Mouse (Mus musculus) ovary, postnatal 36 days (tissue): ENCODE measurements around the gene C1qtnf4.
"Not testable (repeated sequence)": the region's sequence is repeated elsewhere in the genome, so short reads cannot be mapped to it uniquely, and the experiment has no call there.

Experiments
- DNase-seq: peaks from one replicate; pipeline ENCODE4 v3.0.0; 2022; ENCODE audit warnings: low spot score, mixed read lengths

The C1qtnf4 gene

DNA sequence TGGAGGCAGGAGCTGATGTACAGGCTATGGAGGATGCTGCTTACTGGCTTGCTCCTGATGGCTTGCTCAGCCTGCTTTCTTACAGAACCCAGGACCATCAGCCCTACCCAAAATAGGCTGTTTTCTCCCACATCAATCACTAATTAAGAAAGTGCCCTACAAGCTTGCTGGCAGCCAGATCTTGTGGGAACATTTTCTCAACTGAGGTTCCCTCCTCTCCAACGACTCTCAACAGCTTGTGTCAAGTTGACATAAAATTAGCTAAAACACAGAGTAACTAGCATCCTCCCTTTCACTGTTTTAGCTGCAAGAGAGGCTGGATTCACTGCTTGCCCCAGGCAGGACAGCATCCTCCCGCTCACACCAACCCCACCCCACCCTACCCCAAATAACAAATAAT, 3.8 kb upstream of the C1qtnf4 start:
- DNase-seq, result no peak

DNA sequence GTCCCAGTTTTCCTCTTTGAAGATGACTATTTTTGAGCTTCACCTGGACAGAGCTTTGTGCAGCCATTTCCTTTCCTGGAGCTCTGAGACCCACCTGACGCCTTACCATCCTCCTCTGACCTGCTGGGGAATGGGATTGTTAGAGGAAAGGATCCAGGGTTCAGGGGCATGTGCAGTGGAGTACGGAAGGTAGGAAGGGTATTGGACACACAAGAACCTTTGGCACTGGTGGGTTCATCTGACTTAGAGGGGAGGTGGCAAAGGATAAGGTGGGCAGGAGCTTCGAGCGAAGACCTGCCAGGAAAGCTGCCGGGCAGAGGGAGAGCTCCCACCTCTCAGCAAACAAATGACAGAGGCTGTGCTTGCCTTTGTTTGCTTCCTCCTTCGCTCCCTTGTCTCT, 776 bp downstream of the C1qtnf4 start:
- DNase-seq, result no peak

DNA sequence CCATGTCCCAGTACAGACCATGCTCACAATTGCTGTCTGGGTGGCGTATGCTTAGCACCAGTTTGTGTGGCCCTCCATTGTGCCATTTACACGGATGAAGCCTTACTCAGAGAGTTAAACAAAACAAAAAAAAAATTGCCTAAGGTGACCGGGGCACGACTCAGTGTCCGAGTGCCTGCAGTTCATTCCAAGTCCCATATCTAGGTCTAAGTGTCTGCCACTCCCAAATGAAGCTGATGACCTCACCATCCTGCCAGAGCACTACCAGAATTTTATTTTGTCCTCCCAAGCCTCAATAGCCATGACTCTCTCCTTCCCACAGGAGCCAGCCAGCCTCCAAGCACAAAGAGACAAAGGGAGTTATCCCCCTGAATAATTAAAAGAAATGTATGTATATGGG, 2.0 kb downstream of the C1qtnf4 start:
- DNase-seq, result no peak

DNA sequence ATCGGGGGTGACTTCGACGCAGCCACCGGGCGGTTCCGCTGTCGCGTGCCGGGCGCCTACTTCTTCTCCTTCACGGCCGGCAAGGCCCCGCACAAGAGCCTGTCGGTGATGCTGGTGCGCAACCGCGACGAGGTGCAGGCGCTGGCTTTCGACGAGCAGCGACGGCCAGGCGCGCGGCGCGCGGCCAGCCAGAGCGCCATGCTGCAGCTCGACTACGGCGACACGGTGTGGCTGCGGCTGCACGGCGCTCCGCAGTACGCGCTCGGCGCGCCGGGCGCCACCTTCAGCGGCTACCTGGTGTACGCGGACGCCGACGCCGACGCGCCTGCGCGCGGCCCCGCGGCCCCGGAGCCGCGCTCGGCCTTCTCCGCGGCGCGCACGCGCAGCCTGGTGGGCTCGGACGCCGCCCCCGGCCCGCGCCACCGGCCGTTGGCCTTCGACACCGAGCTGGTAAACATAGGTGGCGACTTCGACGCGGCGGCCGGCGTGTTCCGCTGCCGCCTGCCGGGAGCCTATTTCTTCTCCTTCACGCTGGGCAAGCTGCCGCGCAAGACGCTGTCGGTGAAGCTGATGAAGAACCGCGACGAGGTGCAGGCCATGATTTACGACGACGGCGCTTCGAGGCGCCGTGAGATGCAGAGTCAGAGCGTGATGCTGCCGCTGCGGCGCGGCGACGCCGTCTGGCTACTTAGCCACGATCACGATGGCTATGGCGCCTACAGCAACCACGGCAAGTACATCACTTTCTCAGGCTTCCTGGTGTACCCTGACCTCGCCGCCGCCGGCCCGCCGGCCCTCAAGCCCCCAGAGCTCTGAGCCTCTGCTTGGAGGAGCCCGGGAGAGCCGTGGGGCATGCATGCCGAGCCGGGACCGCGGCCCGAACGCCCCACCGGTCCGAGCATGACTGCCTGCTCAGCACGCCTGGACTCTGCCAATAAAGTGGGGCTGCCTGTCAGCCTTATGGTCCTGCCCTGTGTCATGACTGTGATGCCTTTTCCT, 4.2 kb downstream of the C1qtnf4 start:
- peak; percentile 60 for DNase-seq

DNA sequence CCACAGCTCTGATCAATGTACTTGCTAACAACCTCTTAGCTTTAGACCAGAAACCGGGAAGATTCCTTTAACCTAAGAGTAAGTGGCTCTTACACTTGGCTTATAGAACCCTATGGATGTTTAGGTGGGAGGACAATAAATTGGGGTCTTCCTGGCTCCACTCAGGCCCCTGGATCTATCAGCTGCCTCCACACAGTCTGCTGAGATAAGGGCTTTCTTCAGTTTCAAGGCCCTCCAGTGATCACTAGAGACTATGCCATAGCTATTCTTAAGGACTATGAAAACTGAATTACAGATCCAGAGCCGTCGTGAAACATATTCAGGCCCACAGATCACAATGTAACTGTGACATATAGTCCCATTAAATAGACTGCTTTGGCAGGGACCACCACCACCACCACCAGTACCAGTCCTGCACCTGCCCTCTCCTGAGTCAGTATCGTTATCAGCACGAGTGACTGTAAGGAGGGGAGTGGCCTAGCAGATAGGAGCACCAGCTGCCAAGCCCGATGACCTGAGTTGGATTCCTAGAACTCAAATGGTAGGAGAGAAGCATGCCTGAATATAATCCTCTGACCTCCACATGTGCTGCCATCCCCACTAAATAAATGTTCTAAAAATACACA, 8.1 kb downstream of the C1qtnf4 start:
- no peak for DNase-seq

DNA sequence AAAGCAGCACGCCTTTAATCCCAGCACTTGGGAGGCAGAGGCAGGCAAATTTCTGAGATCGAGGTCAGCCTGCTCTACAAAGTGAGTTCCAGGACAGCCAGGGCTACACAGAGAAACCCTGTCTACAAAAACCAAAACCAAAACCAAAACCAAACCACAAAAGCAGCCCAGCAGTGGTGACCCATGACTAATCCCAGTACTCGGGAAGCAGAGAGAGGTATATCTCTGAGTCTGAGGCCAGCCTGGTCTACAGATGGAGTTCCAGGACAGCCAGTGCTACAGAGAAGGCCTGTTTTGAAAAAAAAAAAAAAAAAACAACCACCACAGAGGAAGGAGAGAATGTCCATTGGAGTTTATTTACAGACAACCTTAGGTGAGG, 8.6 kb downstream of the C1qtnf4 start:
- DNase-seq, result not testable (repeated sequence)

DNA sequence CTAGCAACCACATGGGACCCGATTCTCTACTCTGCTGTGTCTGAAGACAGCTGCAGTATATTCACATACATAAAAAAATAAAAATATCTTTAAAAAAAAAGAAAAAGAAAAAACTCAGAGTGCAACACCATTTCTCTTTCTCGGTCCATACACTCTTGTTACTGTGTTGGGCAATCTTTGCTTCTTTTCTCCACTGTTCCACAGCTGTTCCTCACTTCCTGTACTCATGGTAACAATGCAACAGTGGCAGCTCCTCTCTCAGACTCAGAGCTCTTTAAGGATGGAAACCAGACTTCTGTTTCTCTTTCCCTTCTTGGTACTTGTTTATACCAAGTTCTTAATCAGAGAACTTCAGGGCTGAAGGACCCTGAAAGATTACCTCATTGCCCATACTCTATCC, 17.7 kb downstream of the C1qtnf4 start:
- DNase-seq, result no peak

DNA sequence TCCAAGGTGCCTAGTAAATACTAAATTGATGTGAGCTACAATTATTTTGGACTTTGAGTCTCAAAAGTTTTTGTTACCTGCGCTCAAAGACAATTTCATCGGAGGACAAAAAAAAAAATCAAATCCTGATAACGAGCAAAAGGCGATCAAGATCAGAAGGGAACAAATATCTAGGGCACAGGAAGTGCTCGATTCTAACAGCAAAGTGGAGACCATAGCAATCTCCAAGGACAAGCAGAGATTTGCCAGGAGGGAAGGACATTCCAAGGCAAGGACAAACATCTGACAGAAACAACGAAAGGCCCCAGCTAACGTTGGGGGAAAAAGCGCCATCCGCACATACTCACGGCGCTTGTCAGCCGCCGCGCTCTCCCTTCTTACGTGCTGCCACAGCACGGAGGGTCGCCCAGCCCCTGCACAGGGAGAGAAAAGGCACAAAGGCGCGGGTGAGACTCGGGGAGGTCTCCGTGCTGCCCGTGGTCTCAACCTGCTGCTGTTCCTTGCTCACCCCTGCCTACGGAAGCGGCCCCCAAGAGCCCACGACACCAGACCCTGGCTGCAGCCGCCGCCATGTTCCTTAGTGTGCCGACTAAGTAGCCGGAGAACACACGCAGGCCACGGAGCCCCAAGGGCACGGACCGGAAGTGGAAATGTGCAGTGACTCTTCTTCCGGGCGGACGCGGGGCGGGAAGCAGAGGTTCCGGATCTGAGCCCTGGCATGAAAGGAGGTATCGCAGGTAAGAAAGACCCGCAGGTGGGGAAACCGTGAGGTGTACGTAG, 18.6 kb downstream of the C1qtnf4 start, which contains the start of the genes Kbtbd4 and Ndufs3:
Gene Kbtbd4 (plus strand): TSS at position 665 of the 780 bp plus-strand sequence.
Gene Ndufs3 (minus strand): TSS at position 752 of the 780 bp plus-strand sequence.
- peak; percentile 86 for DNase-seq

DNA sequence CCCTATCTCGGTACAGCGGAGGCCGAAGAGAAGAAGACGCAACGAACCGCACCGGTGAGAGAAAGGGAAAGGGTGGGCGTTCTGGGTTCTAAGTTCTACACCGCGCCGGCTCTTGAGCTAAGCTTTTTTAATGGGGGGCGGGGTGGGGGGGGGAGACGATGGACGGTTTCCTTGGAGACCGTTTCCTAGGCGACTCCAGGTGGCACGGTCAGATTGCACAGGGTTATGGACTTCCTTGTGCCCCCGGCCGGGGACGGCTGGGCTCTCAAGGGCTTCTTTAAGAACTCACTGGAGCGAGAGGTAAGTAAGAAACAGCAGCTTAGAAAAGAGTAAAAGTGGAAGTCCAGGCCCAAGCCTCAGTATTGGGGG, 19.2 kb downstream of the C1qtnf4 start:
- no peak for DNase-seq

DNA sequence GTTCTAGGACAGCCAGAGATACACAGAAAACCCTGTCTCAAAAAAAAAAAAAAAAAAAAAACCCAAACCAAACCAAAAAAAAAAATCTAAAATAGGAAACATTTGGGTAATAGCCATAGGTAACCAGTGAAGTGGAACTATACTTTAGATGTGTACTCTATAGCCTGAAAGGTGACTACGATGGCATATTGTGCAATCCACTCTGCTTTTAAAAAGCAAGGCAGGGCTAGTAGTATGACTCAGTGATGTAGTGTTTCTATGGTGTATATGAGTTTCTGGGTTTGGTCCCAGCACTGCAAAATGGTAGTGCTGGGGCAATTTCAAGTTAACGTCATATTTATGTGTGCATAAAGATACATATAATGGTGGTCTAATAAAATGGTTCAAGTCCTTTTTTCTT, 21.1 kb downstream of the C1qtnf4 start:
- no peak for DNase-seq

DNA sequence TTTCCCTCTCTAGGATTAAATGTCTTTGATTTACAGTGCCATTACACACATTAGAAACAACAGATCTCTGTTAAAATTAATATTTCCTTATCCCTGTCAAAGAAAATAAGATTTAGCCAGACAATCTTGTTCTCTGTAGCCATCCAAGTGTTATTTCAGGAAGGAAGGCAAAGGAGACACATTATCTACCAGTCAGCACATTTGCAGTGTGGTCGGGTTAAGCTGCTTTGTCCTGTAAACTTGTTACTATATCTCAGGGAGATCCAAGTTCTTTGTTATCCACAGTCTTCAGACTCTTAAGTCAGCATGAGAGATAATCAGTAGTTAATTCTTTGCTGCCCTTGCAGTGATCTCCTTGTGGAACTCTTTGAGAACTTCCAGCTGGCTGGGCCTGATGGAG, 25.2 kb downstream of the C1qtnf4 start:
- DNase-seq, result no peak

DNA sequence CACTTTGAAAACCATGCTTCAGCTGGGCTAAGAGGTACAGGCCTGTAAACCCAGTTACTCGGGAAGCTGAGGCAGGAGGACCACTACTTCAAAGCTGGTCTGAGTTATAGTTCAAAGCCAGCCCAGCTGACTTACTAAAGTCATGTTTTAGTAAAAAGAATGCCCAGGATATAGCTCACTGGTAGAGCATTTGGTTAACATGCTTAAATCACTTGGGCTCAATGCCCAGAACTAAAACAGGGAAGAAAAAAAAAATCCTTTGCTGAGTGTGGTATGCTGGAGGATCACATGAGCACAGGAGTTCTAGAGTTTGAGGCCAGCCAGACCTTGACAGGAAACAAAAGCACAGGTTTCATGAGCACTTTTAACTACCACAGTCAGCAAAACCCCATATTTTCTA, 26.0 kb downstream of the C1qtnf4 start:
- DNase-seq, result no peak

DNA sequence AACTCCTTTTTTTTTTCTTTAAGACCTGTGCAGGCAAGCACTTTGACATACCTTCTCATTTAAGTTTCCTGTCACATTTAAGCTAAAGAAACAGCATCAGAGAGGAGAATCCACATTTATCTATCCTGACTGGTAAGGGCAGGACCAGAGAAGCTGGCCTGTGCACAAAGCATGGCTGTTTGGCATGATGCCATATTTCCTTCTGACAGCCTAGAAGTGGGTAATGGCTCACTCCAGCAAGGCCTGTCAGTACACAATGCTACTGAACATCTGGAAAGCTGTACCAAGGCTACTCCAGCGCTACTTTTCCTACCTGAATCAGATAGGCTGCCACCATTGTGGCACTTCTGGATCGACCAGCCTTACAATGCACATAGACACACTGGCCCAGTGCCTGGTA, 28.0 kb downstream of the C1qtnf4 start:
- no peak for DNase-seq

DNA sequence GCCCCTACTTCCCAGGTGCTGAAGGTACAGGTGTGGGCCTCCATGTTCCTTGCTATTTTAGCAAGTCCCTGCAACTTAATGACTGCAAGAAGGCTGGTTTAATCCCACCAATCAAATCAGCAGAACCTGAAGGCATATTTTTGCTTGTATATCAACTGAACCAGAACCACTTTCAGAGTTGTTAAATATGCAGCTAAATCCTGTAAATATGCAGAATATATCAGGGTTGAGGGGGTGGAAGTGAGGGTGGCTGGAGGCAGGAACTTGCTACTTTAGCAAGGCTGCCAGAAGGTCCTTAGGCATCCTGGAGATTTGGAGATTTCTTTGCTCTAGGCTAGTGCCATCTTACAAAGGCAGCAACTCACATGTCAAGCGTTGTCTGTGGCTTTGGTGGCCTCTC, 29.9 kb downstream of the C1qtnf4 start:
- DNase-seq, result no peak

DNA sequence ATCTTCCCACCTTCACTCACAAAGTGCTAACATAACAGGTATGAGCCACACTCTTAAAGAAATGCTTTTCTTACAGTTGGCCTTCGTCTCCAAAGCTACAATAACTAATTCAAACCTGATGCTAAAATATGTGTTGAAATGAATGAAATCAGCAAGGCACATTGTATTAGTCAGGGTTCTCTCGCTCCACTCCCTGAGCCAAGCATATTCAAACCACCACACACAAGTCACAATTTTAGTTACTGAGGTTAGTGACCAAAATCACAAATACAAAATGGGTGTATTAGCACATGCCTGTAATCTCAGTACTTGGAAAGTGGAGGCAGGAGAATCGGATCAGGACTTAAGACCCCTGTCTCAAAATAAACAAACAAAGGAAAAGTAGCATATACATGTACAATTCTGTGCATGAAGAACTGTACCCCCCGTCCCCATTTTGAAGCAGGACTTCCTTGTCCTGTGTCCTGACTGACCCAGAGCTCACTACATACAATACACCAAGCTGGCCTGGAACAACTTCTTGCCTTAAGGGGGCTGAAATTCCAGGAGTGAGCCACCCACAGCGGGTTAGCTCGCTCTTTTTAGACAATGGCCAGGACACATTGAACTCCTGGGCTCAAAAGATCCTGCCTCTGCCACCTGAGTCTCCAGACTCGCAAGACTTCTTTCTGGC, 31.0 kb downstream of the C1qtnf4 start:
- DNase-seq, result no peak

DNA sequence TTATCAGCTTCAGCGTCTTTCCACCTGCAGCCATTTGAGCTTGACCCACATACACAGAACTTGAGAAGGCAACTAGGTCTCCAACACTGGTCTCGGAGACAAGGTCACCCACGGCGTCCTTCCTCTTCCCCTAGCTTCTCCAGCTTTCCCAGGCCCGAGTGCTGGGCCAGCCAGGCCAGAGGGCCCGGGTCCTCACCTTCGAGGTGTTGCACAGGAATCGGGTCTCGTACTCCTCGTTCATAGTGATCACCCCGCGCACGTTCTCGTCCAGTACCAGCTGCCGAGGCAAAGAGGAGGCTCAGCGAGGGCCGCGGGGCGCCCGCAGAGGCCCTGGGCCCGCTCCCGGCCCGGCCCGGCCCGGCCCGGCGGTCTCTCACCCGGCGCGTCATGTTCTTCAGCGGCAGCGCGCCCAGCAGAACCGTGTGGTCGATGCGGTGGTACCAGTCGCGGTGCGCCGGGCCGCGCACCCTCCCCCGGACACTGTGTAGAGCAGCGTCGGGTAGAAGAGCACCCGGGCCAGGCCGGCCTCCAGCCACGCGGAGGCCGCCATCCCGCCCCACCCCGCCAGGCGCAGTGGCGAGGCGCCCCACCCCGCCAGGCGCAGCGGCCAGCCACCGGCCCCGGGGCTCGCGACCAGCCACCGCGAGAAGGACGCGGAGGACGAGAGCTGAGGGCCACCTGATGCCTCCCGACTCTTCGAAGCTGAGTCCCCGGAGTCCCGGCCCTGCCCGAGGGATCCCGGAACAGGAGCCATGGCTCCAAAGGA, 31.8 kb downstream of the C1qtnf4 start:
- peak; percentile 77 for DNase-seq

DNA sequence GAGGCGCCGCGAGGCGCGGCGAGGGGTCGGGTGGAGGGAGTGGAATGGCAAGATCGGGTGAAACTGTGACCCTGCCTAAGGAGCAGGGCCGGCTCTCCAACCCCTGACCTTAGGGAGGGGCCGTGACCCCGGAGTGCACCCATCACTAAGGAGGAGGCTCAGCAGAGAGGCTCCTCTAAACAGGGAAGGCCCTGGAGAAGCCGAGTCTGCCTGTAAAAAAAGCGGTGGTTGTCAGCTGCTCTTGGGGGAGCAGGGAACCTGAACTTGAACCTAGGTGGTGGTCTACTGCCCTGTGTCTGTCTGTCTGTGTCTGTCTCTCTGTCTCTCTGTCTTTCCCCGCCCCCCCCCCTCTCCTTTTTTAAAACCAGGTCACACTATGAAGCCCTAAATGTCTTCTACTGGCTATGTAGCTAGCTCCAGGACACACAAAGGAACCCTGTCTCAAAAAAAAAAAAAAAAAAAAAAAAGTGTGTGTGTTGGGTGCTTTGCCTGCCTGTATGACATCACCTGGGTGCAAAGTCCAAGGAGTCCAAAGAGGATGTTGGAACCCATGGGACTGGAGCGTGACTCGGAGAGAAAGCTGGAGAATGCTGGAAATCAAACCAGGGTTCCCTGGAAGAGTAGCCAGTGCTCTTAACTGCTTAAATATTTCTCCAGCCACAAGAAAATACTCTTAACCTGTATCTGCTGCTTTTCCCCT, 32.5 kb downstream of the C1qtnf4 start:
- DNase-seq, result no peak

DNA sequence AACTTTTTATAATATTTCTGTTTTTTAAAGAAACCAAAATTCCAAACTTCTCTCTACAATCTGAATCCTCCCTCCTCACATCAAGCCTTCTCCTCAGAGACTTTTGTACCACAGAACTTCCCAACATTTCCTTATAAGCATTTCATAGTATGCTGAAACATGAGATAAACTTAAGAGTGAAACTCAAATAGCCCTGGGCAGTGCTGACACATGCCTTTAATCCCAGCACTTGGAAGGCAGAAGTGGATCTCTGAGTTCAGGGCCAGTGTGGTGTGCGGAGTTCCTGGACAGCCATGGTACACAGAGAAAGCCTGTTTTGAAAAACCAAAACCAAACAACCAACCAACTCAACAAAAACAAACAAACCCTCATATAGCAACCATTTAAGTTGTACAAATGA, 35.5 kb downstream of the C1qtnf4 start:
- DNase-seq, result no peak

DNA sequence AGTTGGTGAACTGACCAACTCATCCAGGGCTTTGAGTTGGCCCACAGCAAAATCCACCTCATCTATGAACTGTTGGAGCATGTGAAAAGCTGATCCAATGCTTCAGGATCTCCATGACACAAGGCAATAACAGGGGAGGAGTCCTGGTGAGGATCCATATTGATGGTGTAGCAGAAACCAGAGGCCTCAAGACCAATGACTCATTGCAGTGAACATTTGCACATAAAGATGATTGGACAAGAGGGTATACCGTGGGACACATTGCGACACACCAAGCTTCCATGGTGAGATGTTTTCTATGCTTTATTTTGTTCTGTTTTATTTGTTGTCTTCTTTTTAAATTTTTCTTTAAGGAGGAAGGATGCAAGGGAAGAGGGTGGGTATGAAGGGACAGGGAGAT, 37.0 kb downstream of the C1qtnf4 start:
- no peak for DNase-seq

DNA sequence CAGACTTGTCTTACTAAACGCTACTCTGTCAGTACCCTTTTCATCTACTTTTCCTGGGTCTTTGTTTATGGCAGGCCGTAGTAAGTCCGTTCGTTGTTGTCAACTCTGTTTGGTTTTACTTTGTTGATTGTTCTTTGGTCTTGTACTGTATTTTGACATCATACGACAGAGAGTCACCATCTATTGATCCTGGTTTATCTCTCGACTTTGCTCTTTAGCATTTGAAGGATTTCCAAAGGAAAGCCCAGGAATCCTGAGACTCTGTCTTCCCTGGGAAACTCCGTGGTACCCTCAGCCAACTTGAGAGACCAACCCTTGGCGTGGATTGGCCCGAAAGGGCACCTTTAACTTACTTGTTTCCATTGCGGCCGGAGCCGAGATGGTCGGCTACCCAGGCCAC, 42.9 kb downstream of the C1qtnf4 start:
- DNase-seq, result no peak

DNA sequence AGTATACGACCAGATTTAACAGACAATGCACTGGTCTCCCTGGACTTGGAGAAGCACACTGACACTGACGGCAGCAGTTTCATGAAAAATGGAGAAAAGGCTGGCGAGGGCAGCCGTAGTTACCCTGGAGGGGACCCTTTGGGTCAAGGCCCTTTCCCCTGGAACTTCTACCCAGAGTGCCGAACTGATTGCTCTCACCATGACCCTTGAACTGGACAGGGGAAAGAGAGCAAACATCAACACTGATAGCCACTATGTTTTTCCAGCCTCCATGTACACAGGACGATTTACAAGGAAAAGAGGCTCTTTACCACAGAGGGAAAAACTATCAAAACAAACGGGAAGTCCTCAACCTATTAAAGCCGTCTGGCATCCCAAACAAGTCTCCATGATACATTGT, 46.2 kb downstream of the C1qtnf4 start:
- DNase-seq, result no peak
